Mouse (Mus musculus) Patski (cell line): ENCODE data around the gene Mrgbp. TPM values are rescaled to one million over a fixed set of nuclear protein-coding genes. Genes with fewer than 3 reads are reported as not detected.

ENCODE experiments used
- ATAC-seq: fragments of 100-300 bp; one replicate; pipeline ENCODE4 v1.8.0; 2021
- CTCF ChIA-PET: fragments of 350-600 bp; sonication (Branson Sonifier 250); formaldehyde crosslinking; loops from one replicate; lab custom pipeline; 2022; ENCODE audit warnings: inconsistent platforms; lab: Charles Lee
- POLR2A ChIA-PET: fragments of 350-600 bp; sonication (Branson Sonifier 250); formaldehyde crosslinking; loops from one replicate; lab custom pipeline; 2022; ENCODE audit warnings: antibody characterized with exemption, inconsistent platforms; lab: Charles Lee
- DNase-seq: peaks from one replicate; pipeline ENCODE4 v3.0.0-alpha.2; 2011; ENCODE audit warnings: low read depth, low spot score
- H3K27me3 ChIP-seq: fragments of 371-371 bp; one replicate; pipeline ENCODE4 v1.5.1; 2021
- CTCF ChIP-seq: fragments of 100-300 bp; IDR thresholded peaks from one replicate; pipeline ENCODE4 v1.5.1; 2021
- in situ Hi-C: fragments of 300-500 bp; cut with MboI; formaldehyde crosslinking; loops from 3 replicates; pipeline ENCODE4 v1.11.1; 2018; ENCODE audit warnings: low pct_unique_long_range_greater_than_20kb, mixed read lengths
- polyA plus RNA-seq: library from polyadenylated mRNA; unstranded; gene quantifications from one replicate; pipeline ENCODE4 v1.2.3, GENCODE M21; 2021

The Mrgbp gene
- polyA plus RNA-seq, 1 experiment from 2014 or later: 55.2 TPM

GRCm38 (mm10) chr2:180560245-180560644, 20.9 kb upstream of the Mrgbp start:
- ATAC-seq (no peak), DNase-seq (no peak)
- ChIA-PET CTCF (interaction anchor here (1.0 to 4.2 kb wide), 4 partner anchors 17 to 87 kb away, joined by 3 to 35 read pairs (median 4); no protein-coding TSS in a partner anchor), POLR2A (no interaction called here)
- H3K27me3 ChIP-seq: peaks cover 12% of the 10 kb centered on the region
- in situ Hi-C loops: no loop called here
- TF ChIP-seq CTCF: peak; percentile 64

GRCm38 (mm10) chr2:180562146-180562545, 19.0 kb upstream of the Mrgbp start:
- in situ Hi-C loops: no loop called here
- ChIA-PET POLR2A (no interaction called here), CTCF (interaction anchor here (0.6 to 4.2 kb wide), 5 partner anchors 16 to 213 kb away, joined by 3 to 35 read pairs (median 3); partner anchors contain the start of gene Mrgbp)
- peak; percentile 53 for TF ChIP-seq CTCF
- ATAC-seq (no peak), DNase-seq (no peak)
- peaks cover 12% of the 10 kb centered on the region for H3K27me3 ChIP-seq

GRCm38 (mm10) chr2:180563296-180563695, 17.8 kb upstream of the Mrgbp start:
- ATAC-seq (no peak), DNase-seq (no peak)
- TF ChIP-seq CTCF: no peak
- peaks cover 12% of the 10 kb centered on the region for H3K27me3 ChIP-seq
- POLR2A ChIA-PET: no interaction called here
- CTCF ChIA-PET: interaction anchor here (0.9 to 4.2 kb wide), 3 partner anchors 14 to 91 kb away, joined by 4 to 35 read pairs (median 5); partner anchors contain the start of gene Mrgbp
- in situ Hi-C loops: no loop called here

GRCm38 (mm10) chr2:180563841-180564240, 17.3 kb upstream of the Mrgbp start:
- TF ChIP-seq CTCF: no peak
- ChIA-PET POLR2A (interaction anchor here (0.6 kb wide), 2 partner anchors 15 to 146 kb away, joined by 3 read pairs; no protein-coding TSS in a partner anchor), CTCF (interaction anchor here (0.9 to 4.2 kb wide), 3 partner anchors 14 to 91 kb away, joined by 4 to 35 read pairs (median 5); partner anchors contain the start of gene Mrgbp)
- no peak for ATAC-seq
- in situ Hi-C loops: no loop called here
- peaks cover 12% of the 10 kb centered on the region for H3K27me3 ChIP-seq
- DNase-seq: no peak

- DNase-seq: no peak
- no peak for ATAC-seq
- ChIA-PET POLR2A (interaction anchor here (1.7 kb wide), 1 partner anchor 11 kb away, joined by 4 read pairs; no protein-coding TSS in a partner anchor), CTCF (interaction anchor here (1.0 to 5.6 kb wide), 6 partner anchors 13 to 291 kb away, joined by 3 to 158 read pairs (median 4); partner anchors contain the start of gene Mrgbp)
- H3K27me3 ChIP-seq: peaks cover 12% of the 10 kb centered on the region
- in situ Hi-C loops: no loop called here
- TF ChIP-seq CTCF: peak; percentile 90
These were observed 14.7 kb upstream of the Mrgbp start for GRCm38 (mm10) chr2:180566240-180566913.

- in situ Hi-C loops: no loop called here
- ATAC-seq (peak; percentile 80), DNase-seq (no peak)
- ChIA-PET POLR2A (interaction anchor here (0.7 kb wide), 1 partner anchor 13 kb away, joined by 3 read pairs; no protein-coding TSS in a partner anchor), CTCF (interaction anchor here (0.6 to 5.6 kb wide), 5 partner anchors 10 to 210 kb away, joined by 3 to 158 read pairs (median 3); partner anchors contain the start of gene Mrgbp)
- TF ChIP-seq CTCF: no peak
- H3K27me3 ChIP-seq: peaks cover 10% of the 10 kb centered on the region
These were observed 12.0 kb upstream of the Mrgbp start for GRCm38 (mm10) chr2:180569028-180569643.

- in situ Hi-C loops: loop anchor here (5.0 to 10.0 kb wide), 4 partner anchors 104 to 304 kb away; partner anchors contain the start of gene Cables2
- DNase-seq: no peak
- no peak for ATAC-seq
- ChIA-PET CTCF (interaction anchor here (0.9 to 6.9 kb wide), 6 partner anchors 8 to 107 kb away, joined by 3 to 158 read pairs (median 12); no protein-coding TSS in a partner anchor), POLR2A (no interaction called here)
- peaks cover 10% of the 10 kb centered on the region for H3K27me3 ChIP-seq
- TF ChIP-seq CTCF: no peak
These were observed 4.6 kb upstream of the Mrgbp start for GRCm38 (mm10) chr2:180576482-180576881.

GRCm38 (mm10) chr2:180578686-180579085, 2.4 kb upstream of the Mrgbp start:
- POLR2A ChIA-PET: interaction anchor here (0.9 kb wide), 2 partner anchors 15 to 226 kb away, joined by 3 read pairs; no protein-coding TSS in a partner anchor
- CTCF ChIA-PET: interaction anchor here (0.8 to 6.9 kb wide), 24 partner anchors 10 to 303 kb away, joined by 3 to 158 read pairs (median 4); no protein-coding TSS in a partner anchor
- in situ Hi-C loops: loop anchor here (5.0 to 10.0 kb wide), 4 partner anchors 106 to 306 kb away; partner anchors contain the start of gene Cables2
- ATAC-seq: no peak
- TF ChIP-seq CTCF: no peak
- DNase-seq: no peak
- H3K27me3 ChIP-seq: peaks cover 1% of the 10 kb centered on the region

- no peak for TF ChIP-seq CTCF
- ChIA-PET CTCF (interaction anchor here (1.1 to 6.9 kb wide), 7 partner anchors 7 to 233 kb away, joined by 3 to 158 read pairs (median 5); no protein-coding TSS in a partner anchor), POLR2A (interaction anchor here (0.8 to 1.5 kb wide), 2 partner anchors 9 to 10 kb away, joined by 3 to 4 read pairs; no protein-coding TSS in a partner anchor)
- in situ Hi-C loops: no loop called here
- ATAC-seq (peak; percentile 82), DNase-seq (peak; percentile 88)
- no peaks in the 10 kb centered on the region for H3K27me3 ChIP-seq
These were observed 1.5 kb downstream of the Mrgbp start for GRCm38 (mm10) chr2:180582481-180583153.
